Mouse (Mus musculus) spleen, adult 2 months (tissue): Measurements from ENCODE around the gene BC053393.

Experiments
- CTCF ChIP-seq: fragments of 200-500 bp; IDR thresholded peaks from 2 replicates; pipeline ENCODE4 v1.5.1; 2011; ENCODE audit warnings: mild to moderate bottlenecking, inconsistent platforms; ENCODE audit not compliant: insufficient read depth, insufficient read length, insufficient replicate concordance; ENCODE audit errors: extremely low read depth
- POLR2A ChIP-seq: fragments of 200-500 bp; IDR thresholded peaks from 2 replicates; pipeline ENCODE4 v1.6.1; 2011; ENCODE audit warnings: low read depth, low read length, inconsistent platforms

GRCm38 (mm10) chr11:46523912-46524311 is 47.4 kb upstream of the BC053393 start, which contains the start of gene Gm12169:
- TF ChIP-seq POLR2A: no peak
- TF ChIP-seq CTCF: no peak
